Mouse (Mus musculus) C2C12 (cell line): ENCODE measurements around the gene Dzip1l. TPM values are rescaled to one million over a fixed set of nuclear protein-coding genes. Genes with fewer than 3 reads are reported as not detected.

ENCODE experiments used
- H3K27me3 ChIP-seq: one replicate; pipeline ENCODE4 v1.6.1; 2011; ENCODE audit not compliant: control insufficient read depth, insufficient read depth, insufficient read length
- H3K36me3 ChIP-seq: one replicate; pipeline ENCODE4 v1.6.1; 2011; ENCODE audit not compliant: control insufficient read depth, insufficient read depth
- H3K4me3 ChIP-seq: one replicate; pipeline ENCODE4 v1.5.1; 2011; ENCODE audit warnings: mild to moderate bottlenecking, control low read depth; ENCODE audit not compliant: poor library complexity, insufficient read depth, severe bottlenecking
- H3K79me2 ChIP-seq: one replicate; pipeline ENCODE4 v1.6.1; 2011; ENCODE audit not compliant: control insufficient read depth, insufficient read depth
- H3K79me3 ChIP-seq: one replicate; pipeline ENCODE4 v1.6.1; 2011; ENCODE audit warnings: low read depth, control low read depth
- H3ac ChIP-seq: one replicate; pipeline ENCODE3; 2011; ENCODE audit warnings: low read depth; ENCODE audit not compliant: control insufficient read depth, insufficient read length
- CEBPB ChIP-seq: IDR thresholded peaks from one replicate; pipeline ENCODE4 v1.6.1; 2011; ENCODE audit warnings: low read depth, mild to moderate bottlenecking, control low read depth, moderate library complexity
- CTCF ChIP-seq: IDR thresholded peaks from one replicate; pipeline ENCODE4 v1.5.1; 2011; ENCODE audit not compliant: control insufficient read depth, insufficient read depth, insufficient read length
- FOSL1 ChIP-seq: IDR thresholded peaks from one replicate; pipeline ENCODE4 v1.8.0; 2011; ENCODE audit warnings: mild to moderate bottlenecking, low read length; ENCODE audit not compliant: poor library complexity, insufficient read depth, severe bottlenecking
- MAX ChIP-seq: IDR thresholded peaks from one replicate; pipeline ENCODE4 v1.6.1; 2011; ENCODE audit warnings: mild to moderate bottlenecking, control low read depth
- MYOD1 ChIP-seq: IDR thresholded peaks from one replicate; pipeline ENCODE4 v1.6.1; 2011; ENCODE audit warnings: low read depth; ENCODE audit not compliant: control insufficient read depth, insufficient read length
- MYOG ChIP-seq: IDR thresholded peaks from one replicate; pipeline ENCODE4 v1.6.1; 2011; ENCODE audit not compliant: control insufficient read depth, insufficient read length; ENCODE audit errors: extremely low read depth
- USF1 ChIP-seq: IDR thresholded peaks from one replicate; pipeline ENCODE4 v1.6.1; 2011; ENCODE audit warnings: low read depth, mild to moderate bottlenecking, control low read depth, moderate library complexity
- polyA plus RNA-seq: library from polyadenylated mRNA; unstranded; fragments of >200 nt; fragmentation: generic; extraction: Trizol; gene quantifications from one replicate; pipeline ENCODE4 v1.2.1, GENCODE M21; 2012; ENCODE audit warnings: missing spikeins

Gene Dzip1l
- polyA plus RNA-seq, 1 experiment, result 22.1 TPM

DNA sequence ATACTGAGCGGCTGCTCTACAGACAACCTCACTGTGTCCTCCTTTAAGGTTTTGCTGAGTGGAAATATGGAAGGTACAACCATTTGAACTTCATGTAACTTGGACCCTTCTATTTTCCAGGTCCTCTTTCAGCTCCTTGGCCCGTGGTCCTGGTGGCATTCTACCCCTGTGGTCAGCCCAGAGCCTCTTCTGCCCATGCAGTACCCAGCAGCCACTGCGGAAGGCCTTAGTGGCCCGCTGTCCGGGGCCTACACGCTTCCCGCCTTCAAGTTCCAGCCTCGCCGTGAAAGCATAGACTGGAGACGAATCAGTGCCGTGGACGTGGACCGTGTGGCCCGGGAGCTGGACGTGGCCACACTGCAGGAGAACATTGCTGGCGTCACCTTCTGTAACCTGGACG is 7.9 kb downstream of the Dzip1l start:
- Histone ChIP-seq H3K79me2 (peaks cover 42% of the 10 kb centered on the region), H3K4me3 (no peak overlapping the region), H3K79me3 (peaks cover 26% of the 10 kb centered on the region), H3ac (no peak overlapping the region), H3K27me3 (no peaks in the 10 kb centered on the region), H3K36me3 (peaks cover 58% of the 10 kb centered on the region)
- TF ChIP-seq CEBPB, result no peak
- TF ChIP-seq MYOG, result no peak
- no peak for TF ChIP-seq USF1
- TF ChIP-seq MAX, result no peak
- no peak for TF ChIP-seq FOSL1
- no peak for TF ChIP-seq CTCF
- no peak for TF ChIP-seq MYOD1

DNA sequence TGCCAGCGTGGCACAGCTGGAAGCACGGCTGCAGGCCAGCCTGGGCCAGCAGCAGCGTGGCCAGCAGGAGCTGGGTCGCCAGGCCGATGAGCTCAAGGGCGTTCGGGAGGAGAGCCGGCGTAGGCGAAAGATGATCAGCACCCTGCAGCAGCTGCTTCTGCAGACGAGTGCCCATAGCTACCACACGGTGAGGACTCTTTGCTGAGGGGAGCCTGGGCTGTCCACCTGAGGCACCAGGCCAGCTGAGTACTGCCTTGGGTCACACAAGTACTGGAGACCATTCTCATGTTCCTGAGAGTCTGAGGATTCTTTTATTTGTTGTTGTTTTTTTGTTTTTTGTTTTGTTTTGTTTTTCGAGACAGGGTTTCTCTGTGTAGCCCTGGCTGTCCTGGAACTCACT is 8.4 kb downstream of the Dzip1l start:
- peaks cover 63% of the 10 kb centered on the region for H3K36me3 ChIP-seq
- no peak overlapping the region for H3K4me3 ChIP-seq
- H3K27me3 ChIP-seq, result no peaks in the 10 kb centered on the region
- no peak for TF ChIP-seq CTCF
- no peak for TF ChIP-seq MYOD1
- TF ChIP-seq MYOG, result no peak
- no peak for TF ChIP-seq MAX
- TF ChIP-seq CEBPB, result no peak
- no peak for TF ChIP-seq USF1
- no peak for TF ChIP-seq FOSL1
- peaks cover 22% of the 10 kb centered on the region for H3K79me3 ChIP-seq
- peaks cover 37% of the 10 kb centered on the region for H3K79me2 ChIP-seq
- H3ac ChIP-seq, result no peak overlapping the region

DNA sequence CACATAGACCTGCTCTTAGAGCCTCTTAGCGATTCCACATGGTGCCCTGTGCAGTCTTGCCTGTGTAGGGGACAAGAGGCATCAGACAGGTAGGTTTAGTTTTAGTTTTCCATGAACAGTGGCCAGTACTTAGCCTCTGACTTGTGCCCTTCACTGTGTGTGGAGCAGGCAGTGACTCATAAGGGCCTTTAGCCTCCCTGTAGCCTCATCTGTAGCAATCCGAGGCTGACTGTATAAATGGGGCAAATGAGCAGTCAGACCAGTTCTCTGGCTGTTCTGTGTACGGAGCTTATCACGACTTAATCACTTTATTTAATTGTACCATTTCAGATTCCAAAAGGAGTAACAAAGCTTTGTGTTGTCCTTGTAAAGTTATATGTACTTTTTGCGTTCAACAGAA is 10.7 kb downstream of the Dzip1l start:
- H3ac ChIP-seq, result no peak overlapping the region
- H3K79me2 ChIP-seq, result peaks cover 15% of the 10 kb centered on the region
- TF ChIP-seq MYOG (no peak), USF1 (no peak), MYOD1 (no peak), MAX (no peak)
- H3K79me3 ChIP-seq, result peaks cover 5% of the 10 kb centered on the region
- H3K27me3 ChIP-seq, result no peaks in the 10 kb centered on the region
- H3K4me3 ChIP-seq, result no peak overlapping the region
- H3K36me3 ChIP-seq, result peaks cover 77% of the 10 kb centered on the region

DNA sequence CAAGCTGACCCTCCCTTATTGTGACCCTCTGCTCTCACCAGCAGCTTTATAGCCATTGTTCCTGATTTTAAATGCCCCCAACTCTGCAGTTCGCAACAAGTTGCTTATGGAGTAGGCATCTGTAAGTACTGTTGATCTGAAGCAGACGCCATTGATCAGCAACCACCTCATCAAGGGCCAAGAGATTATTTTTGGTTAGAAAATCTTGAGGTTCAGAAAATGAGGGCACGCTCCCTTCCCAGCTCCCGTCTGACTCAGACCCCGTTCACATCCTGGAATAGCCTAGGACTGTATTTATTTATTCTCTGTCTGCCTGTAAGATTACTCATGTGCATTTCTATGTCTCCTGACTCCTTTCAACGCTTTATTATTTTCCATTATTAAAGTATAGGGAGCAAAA is 16.1 kb downstream of the Dzip1l start:
- no peak overlapping the region for H3ac ChIP-seq

DNA sequence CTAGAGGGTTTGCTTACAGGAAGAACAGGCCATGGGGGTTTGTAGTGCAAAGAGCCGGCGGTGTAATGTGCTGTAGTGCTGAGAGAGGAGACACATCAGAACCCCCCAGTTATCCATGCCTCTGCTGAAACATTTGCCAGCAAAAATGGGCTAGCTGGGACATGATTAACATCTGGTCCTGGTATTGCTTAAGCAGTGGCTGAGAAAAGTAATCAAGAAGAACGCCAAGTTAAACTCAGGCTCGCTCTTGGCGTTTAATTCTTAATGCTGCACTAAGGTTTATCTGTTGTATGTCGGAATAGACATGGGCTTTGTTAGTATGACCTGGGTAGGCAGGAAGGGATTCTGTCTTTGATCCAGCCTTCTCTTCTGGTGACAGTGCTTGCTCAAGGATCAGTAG is 16.8 kb downstream of the Dzip1l start:
- Histone ChIP-seq H3K36me3 (peaks cover 75% of the 10 kb centered on the region), H3K79me2 (no peaks in the 10 kb centered on the region), H3K4me3 (no peak overlapping the region), H3K79me3 (no peaks in the 10 kb centered on the region), H3K27me3 (no peaks in the 10 kb centered on the region), H3ac (no peak overlapping the region)
- no peak for TF ChIP-seq MYOD1
- no peak for TF ChIP-seq USF1
- no peak for TF ChIP-seq FOSL1
- TF ChIP-seq CTCF, result no peak
- TF ChIP-seq MYOG, result no peak
- TF ChIP-seq MAX, result no peak
- no peak for TF ChIP-seq CEBPB

More for the DNA sequence above, 16.1 kb downstream of the Dzip1l start:
- Histone ChIP-seq H3K4me3 (no peak overlapping the region), H3K27me3 (no peaks in the 10 kb centered on the region), H3K79me3 (no peaks in the 10 kb centered on the region), H3K36me3 (peaks cover 70% of the 10 kb centered on the region), H3K79me2 (no peaks in the 10 kb centered on the region)
- TF ChIP-seq FOSL1 (no peak), USF1 (no peak), MYOG (no peak), CTCF (no peak), MAX (no peak), MYOD1 (no peak), CEBPB (no peak)

DNA sequence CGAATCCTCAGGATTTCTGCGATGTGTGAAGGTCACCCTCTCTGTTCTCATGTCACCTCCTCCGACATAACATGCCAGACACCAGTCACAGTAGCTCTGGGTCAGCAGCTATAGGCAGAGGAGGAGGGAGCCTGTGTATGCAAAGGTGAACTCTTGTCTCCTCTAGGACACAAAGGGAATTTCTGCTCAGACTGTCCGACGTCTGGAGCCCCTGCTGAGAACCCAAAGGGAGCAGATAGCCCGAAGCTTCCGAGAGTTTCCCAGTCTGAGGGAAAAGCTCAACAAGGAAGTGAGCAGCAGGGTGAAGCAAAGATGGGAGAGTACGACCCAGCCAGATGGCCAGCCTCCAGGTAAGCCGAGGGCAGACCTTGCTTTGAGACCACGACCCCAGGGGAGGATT is 31.5 kb downstream of the Dzip1l start:
- TF ChIP-seq MYOD1, result no peak
- TF ChIP-seq CTCF, result no peak
- TF ChIP-seq FOSL1, result no peak
- no peak for TF ChIP-seq MAX
- no peak for TF ChIP-seq USF1
- no peak for TF ChIP-seq CEBPB
- TF ChIP-seq MYOG, result no peak
- Histone ChIP-seq H3K79me3 (no peaks in the 10 kb centered on the region), H3K4me3 (no peak overlapping the region), H3K79me2 (no peaks in the 10 kb centered on the region), H3ac (no peak overlapping the region), H3K27me3 (no peaks in the 10 kb centered on the region), H3K36me3 (peaks cover 30% of the 10 kb centered on the region)
